Mouse (Mus musculus) CD8-positive naive resting alpha-beta T cell, adult 57 days (primary cell): ENCODE measurements around the gene Gm6880. TPM values are rescaled to one million over a fixed set of nuclear protein-coding genes. Genes with fewer than 3 reads are reported as not detected.

ENCODE experiments used
- total RNA-seq: library from RNA; stranded (reverse); gene quantifications from one replicate; pipeline ENCODE4 v1.2.4, GENCODE M21; 2023

Gene Gm6880
- total RNA-seq, result not detected

GRCm38 (mm10) chrX:74481349-74481885, at the start of gene Gm6880:
TSS of gene Gm6880 (minus strand) at chrX:74481399.

Other genes with a start within 250 kb of the Gm6880 start
- 592 TPM for gene Flna, start 231.6 kb downstream of the Gm6880 start, total RNA-seq
- gene Emd, start 226.7 kb downstream of the Gm6880 start, total RNA-seq, result 82.0 TPM
- gene Rpl10, start 210.6 kb downstream of the Gm6880 start, total RNA-seq, result 710 TPM
- 77.2 TPM for gene Taz, start 199.5 kb downstream of the Gm6880 start, total RNA-seq
- 8.8 TPM for gene Dnase1l1, start 199.1 kb downstream of the Gm6880 start, total RNA-seq
- gene Atp6ap1, start 184.3 kb downstream of the Gm6880 start, total RNA-seq, result 90.2 TPM
- gene Gdi1, start 176.4 kb downstream of the Gm6880 start, total RNA-seq, result 176 TPM
- 68.6 TPM for gene Fam50a, start 168.4 kb downstream of the Gm6880 start, total RNA-seq
- gene Plxna3, start 152.3 kb downstream of the Gm6880 start, total RNA-seq, result 11.0 TPM
- gene Lage3, start 127.8 kb downstream of the Gm6880 start, total RNA-seq, result 27.9 TPM
- gene Ubl4a, start 108.2 kb downstream of the Gm6880 start, total RNA-seq, result 20.9 TPM
- 16.1 TPM for gene Slc10a3, start 108.0 kb downstream of the Gm6880 start, total RNA-seq
- 23.0 TPM for gene Fam3a, start 88.1 kb downstream of the Gm6880 start, total RNA-seq
- 58.8 TPM for gene Ikbkg, start 88.1 kb downstream of the Gm6880 start, total RNA-seq
- gene G6pdx, start 52.2 kb downstream of the Gm6880 start, total RNA-seq, result 32.9 TPM
- not detected for gene Olfr1326-ps1, start 93.5 kb upstream of the Gm6880 start, total RNA-seq
- not detected for gene Olfr1325, start 111.3 kb upstream of the Gm6880 start, total RNA-seq
- not detected for gene Gm5640, start 164.2 kb upstream of the Gm6880 start, total RNA-seq